Mouse (Mus musculus) heart, adult 10 weeks (tissue): Measurements from ENCODE around the gene Chrm4. TPM values are rescaled to one million over a fixed set of nuclear protein-coding genes. Genes with fewer than 3 reads are reported as not detected.

Source experiments
- polyA plus RNA-seq: library from polyadenylated mRNA; stranded (reverse); fragments of 350-450 nt; fragmentation: Illumina TruSeq; extraction: RNeasy Lipid Tissue Mini Kit (QIAGEN cat#74804); gene quantifications from one replicate; pipeline ENCODE4 v1.2.3, GENCODE M21; 2014; ENCODE audit warnings: low read depth, low replicate concordance

Chrm4 gene
- not detected for polyA plus RNA-seq

GRCm38 (mm10) chr2:91926949-91927348 is at the start of gene Chrm4:
Gene Chrm4 (plus strand): TSS chr2:91927249.

GRCm38 (mm10) chr2:91932160-91932711 is 5.2 kb downstream of the Chrm4 start, which contains the start of gene Mdk:
Gene Mdk (minus strand): TSS chr2:91932297.

GRCm38 (mm10) chr2:91945483-91945882 is 18.4 kb downstream of the Chrm4 start, which contains the start of gene Gm9821:
Gene Gm9821 (plus strand): TSS chr2:91945703.

GRCm38 (mm10) chr2:91975581-91976541 is 48.8 kb downstream of the Chrm4 start, which contains the start of gene Dgkz:
Gene Dgkz (minus strand): TSS chr2:91975864.

Other genes with a start within 250 kb of the Chrm4 start
- gene Atg13, start 216.7 kb upstream of the Chrm4 start, polyA plus RNA-seq: 54.0 TPM
- gene Harbi1, start 216.4 kb upstream of the Chrm4 start, polyA plus RNA-seq: 9.1 TPM
- gene Ambra1, start 197.1 kb upstream of the Chrm4 start, polyA plus RNA-seq: 13.8 TPM
- 6.4 TPM for gene Mdk, start 5.0 kb downstream of the Chrm4 start, polyA plus RNA-seq
- gene Gm9821, start 18.5 kb downstream of the Chrm4 start, polyA plus RNA-seq: not detected
- gene Dgkz, start 48.6 kb downstream of the Chrm4 start, polyA plus RNA-seq: 69.5 TPM
- 6.6 TPM for gene Creb3l1, start 97.3 kb downstream of the Chrm4 start, polyA plus RNA-seq
- gene Phf21a, start 165.9 kb downstream of the Chrm4 start, polyA plus RNA-seq: 19.4 TPM